9 mouse cellular contexts compared by ENCODE assay signal in genomic region chr19:3669100-3669499, GRCm38 (mm10). TPM values are rescaled to one million over a fixed set of nuclear protein-coding genes. Genes with fewer than 3 reads are reported as not detected.
A peak's percentile ranks its signal among the peaks of the same experiment; 100 is the strongest.
DNase-seq lines count a peak whose midpoint lies in the region; ATAC-seq and TF ChIP-seq lines count a peak whose summit lies in the region.
"Had no signal": no experiment of that assay in that cellular context is flagged by ENCODE, and none has a peak within 500 bp of the region (broad histone marks: within the 10 kb centered on the region; RNA-seq: fewer than 3 reads in every experiment).

No protein-coding gene starts in this region.

- peak; percentile 57 for DNase-seq in liver, adult 2 months (ENCODE audit: extremely low read depth, low read depth, low spot score)
- DNase-seq in liver, result no peak
- no peak for DNase-seq in hindbrain, postnatal 0 days (ENCODE audit: low spot score)
- peak; percentile 61 for DNase-seq in lung, adult 2 months
- DNase-seq in thymus, postnatal 25 days, result peak; percentile 40
- DNase-seq in left cerebral cortex, postnatal 14 days (ENCODE audit: low spot score in 2 of 2), result no peak

- H3K9me3 ChIP-seq in embryonic facial prominence, embryonic 12.5 days, result 0 out of 2 replicates have a peak, but pooled peaks cover 4% of the 10 kb centered on the region
- 0 out of 2 replicates have a peak, but pooled peaks cover 2% of the 10 kb centered on the region for H3K9me3 ChIP-seq in hindbrain, postnatal 0 days (ENCODE audit: low read length)
- H3K9me3 ChIP-seq: midbrain, embryonic 12.5 days had no signal

- H3K4me1 ChIP-seq in liver, adult 2 months (ENCODE audit: control insufficient read depth, insufficient read depth, low read length), result peaks cover 38% of the 10 kb centered on the region
- H3K4me1 ChIP-seq in embryonic facial prominence, embryonic 12.5 days, result peaks cover 57% of the 10 kb centered on the region
- no peaks in the 10 kb centered on the region for H3K4me1 ChIP-seq in hindbrain, postnatal 0 days (ENCODE audit: insufficient read depth, low read length)
- H3K4me1 ChIP-seq in lung, adult 2 months (ENCODE audit: control insufficient read depth, insufficient read depth, low read length), result peaks cover 51% of the 10 kb centered on the region

- no peak for TF ChIP-seq CTCF in liver, adult 2 months (IDR thresholded peaks at IDR 0.05; ENCODE audit: low read depth, low read length)
- TF ChIP-seq CTCF in hindbrain, postnatal 0 days (IDR thresholded peaks at IDR 0.05; ENCODE audit: low read depth), result no peak; the same call in 1 of the 2 replicates
- TF ChIP-seq CTCF in lung, adult 2 months (IDR thresholded peaks at IDR 0.05; ENCODE audit: insufficient read depth, low read length), result no peak

- 0 out of 2 replicates have a peak overlapping the region, but pooled peaks have one; percentile 2 for H3K4me2 ChIP-seq in embryonic facial prominence, embryonic 12.5 days (replicated peaks)
- no peak overlapping the region for H3K4me2 ChIP-seq in hindbrain, postnatal 0 days (ENCODE audit: low read depth, low read length)
- H3K4me2 ChIP-seq: midbrain, embryonic 12.5 days had no signal

- H3K27me3 ChIP-seq in liver, adult 2 months (ENCODE audit: control insufficient read depth, insufficient read depth, low read length), result no peaks in the 10 kb centered on the region
- H3K27me3 ChIP-seq in embryonic facial prominence, embryonic 12.5 days, result no peaks in the 10 kb centered on the region
- H3K27me3 ChIP-seq in hindbrain, postnatal 0 days (ENCODE audit: insufficient read depth, low read length), result no peaks in the 10 kb centered on the region
- H3K27me3 ChIP-seq: midbrain, embryonic 12.5 days had no signal

- H3K9ac ChIP-seq in liver, adult 2 months (ENCODE audit: low read depth, low read length), result no peak overlapping the region
- H3K9ac ChIP-seq in embryonic facial prominence, embryonic 12.5 days, result no peak overlapping the region
- no peak overlapping the region for H3K9ac ChIP-seq in hindbrain, postnatal 0 days (replicated peaks; ENCODE audit: low read length)
- H3K9ac ChIP-seq: midbrain, embryonic 12.5 days had no signal

- H3K27ac ChIP-seq in liver, adult 2 months (replicated peaks; ENCODE audit: insufficient read depth, low read depth, low read length), result no peak overlapping the region
- H3K27ac ChIP-seq in embryonic facial prominence, embryonic 12.5 days, result peak overlapping the region; percentile 72
- H3K27ac ChIP-seq in hindbrain, postnatal 0 days, result 0 out of 2 replicates have a peak overlapping the region, but pooled peaks have one; percentile 4
- H3K27ac ChIP-seq: midbrain, embryonic 12.5 days had no signal

- intact Hi-C loops in left cerebral cortex, postnatal 14 days (cut with DNase I), result no loop called here

- H3K36me3 ChIP-seq in liver, adult 2 months (ENCODE audit: control insufficient read depth, insufficient read depth, low read length), result no peaks in the 10 kb centered on the region
- H3K36me3 ChIP-seq in embryonic facial prominence, embryonic 12.5 days, result peaks cover 27% of the 10 kb centered on the region
- no peaks in the 10 kb centered on the region for H3K36me3 ChIP-seq in hindbrain, postnatal 0 days (ENCODE audit: insufficient read depth, low read length)

- WGBS in liver, adult 2 months, result 17% methylated on average over 13 of the region's 13 CpGs
- WGBS in embryonic facial prominence, embryonic 12.5 days, result 21% methylated on average over 13 of the region's 13 CpGs
- WGBS in hindbrain, postnatal 0 days, result 48% methylated on average over 13 of the region's 13 CpGs
- 21% methylated on average over 13 of the region's 13 CpGs for WGBS in lung, adult 2 months

- peak; percentile 47 for ATAC-seq in embryonic facial prominence, embryonic 12.5 days (ENCODE audit: insufficient number of reproducible peaks, insufficient read depth, low FRiP score, low TSS enrichment)
- ATAC-seq in hindbrain, postnatal 0 days, result no peak
- ATAC-seq in frontal cortex, adult (ENCODE audit: low TSS enrichment), result no peak

- no peak overlapping the region for H3K4me3 ChIP-seq in liver, adult 2 months (ENCODE audit: insufficient read depth, low read depth, low read length)
- H3K4me3 ChIP-seq in embryonic facial prominence, embryonic 12.5 days, result no peak overlapping the region
- no peak overlapping the region for H3K4me3 ChIP-seq in hindbrain, postnatal 0 days (ENCODE audit: low read length)
- peak overlapping the region; percentile 9 for H3K4me3 ChIP-seq in lung, adult 2 months (replicated peaks; ENCODE audit: extremely low read depth, low read depth, low read length)
- H3K4me3 ChIP-seq: midbrain, embryonic 12.5 days had no signal

- H3K79me2 ChIP-seq in liver, adult 2 months (ENCODE audit: control insufficient read depth, insufficient read depth, low read length), result peaks cover 58% of the 10 kb centered on the region

- TF ChIP-seq POLR2A in liver, adult 2 months (IDR thresholded peaks at IDR 0.05; ENCODE audit: extremely low read depth, insufficient read depth, low read length), result no peak
- peak; percentile 46; the same call in 1 of the 2 replicates for TF ChIP-seq POLR2A in lung, adult 2 months (IDR thresholded peaks at IDR 0.05; ENCODE audit: borderline replicate concordance, extremely low read depth, low read depth, low read length)

RNA-seq across cellular contexts. Expression of gene Lrp5, which starts 17.3 kb away (rescaled TPM):
- 14.1 and 23.2 TPM in 2 replicates for total RNA-seq in liver, adult 2 months (2014; rRNA removed)
- polyA plus RNA-seq in liver, adult 2 months (2012; rRNA removed), result 32.6 and 42.4 TPM in 2 replicates
- polyA plus RNA-seq in embryonic facial prominence, embryonic 12.5 days (2016; fragmentation: Nextera tagmentation; extraction: Ambion mirVana), result 7.1 and 7.9 TPM in 2 replicates
- total RNA-seq in hindbrain, postnatal 0 days (2014; rRNA removed), result 16.4 and 17.6 TPM in 2 replicates
- 0.69 and 1.1 TPM in 2 replicates for polyA plus RNA-seq in hindbrain, postnatal 0 days (2015; fragmentation: Nextera tagmentation; extraction: Ambion mirVana)
- polyA plus RNA-seq in lung, adult 2 months (2012; rRNA removed), result 85.8 and 87.8 TPM in 2 replicates
- total RNA-seq in left cerebral cortex, postnatal 14 days (2021), result 10 to 100 TPM in 1 of 2 experiments, 1 to 10 TPM in 1; 9.5 to 10.5 TPM

RNA-seq across cellular contexts. Expression of gene 1810055G02Rik, which starts 39.0 kb away (rescaled TPM):
- total RNA-seq in liver, adult 2 months (2014; rRNA removed), result 10.6 and 20.1 TPM in 2 replicates
- polyA plus RNA-seq in liver, adult 2 months (2012; rRNA removed), result 18.4 and 26.9 TPM in 2 replicates
- polyA plus RNA-seq in embryonic facial prominence, embryonic 12.5 days (2016; fragmentation: Nextera tagmentation; extraction: Ambion mirVana), result 42.0 and 44.7 TPM in 2 replicates
- 57.7 and 60.8 TPM in 2 replicates for total RNA-seq in hindbrain, postnatal 0 days (2014; rRNA removed)
- polyA plus RNA-seq in hindbrain, postnatal 0 days (2015; fragmentation: Nextera tagmentation; extraction: Ambion mirVana), result 33.3 and 37.2 TPM in 2 replicates
- 36.3 and 41.4 TPM in 2 replicates for polyA plus RNA-seq in lung, adult 2 months (2012; rRNA removed)
- total RNA-seq in left cerebral cortex, postnatal 14 days (2021), result 10 to 100 TPM; 42.8 to 52.3 TPM

Comparison
In these comparisons a context has a peak if more than half of its experiments do, and no peak if none do; other contexts are left out.
1. DNase-seq: peak in liver, adult 2 months (single experiment), lung, adult 2 months (single experiment) and thymus, postnatal 25 days (single experiment); none in liver (single experiment), hindbrain, postnatal 0 days (single experiment) and left cerebral cortex, postnatal 14 days (0 of 2).